10 mouse cellular contexts compared by ENCODE assay signal in genomic region chr2:124554751-124555415, GRCm38 (mm10).
A peak's percentile ranks its signal among the peaks of the same experiment; 100 is the strongest.
DNase-seq lines count a peak whose midpoint lies in the region; ATAC-seq lines count a peak whose summit lies in the region.
"Had no signal": no experiment of that assay in that cellular context is flagged by ENCODE, and none has a peak within 500 bp of the region (broad histone marks: within the 10 kb centered on the region; RNA-seq: fewer than 3 reads in every experiment).

No protein-coding gene starts in this region.

- 0 out of 2 replicates have a peak overlapping the region, but pooled peaks have one; percentile 0 for H3K27ac ChIP-seq in hindbrain, embryonic 16.5 days (ENCODE audit: low read depth, low read length)
- no peak overlapping the region for H3K27ac ChIP-seq in hindbrain, embryonic 12.5 days
- peak overlapping the region; percentile 61 for H3K27ac ChIP-seq in lung, embryonic 15.5 days
- H3K27ac ChIP-seq: limb, embryonic 12.5 days had no signal

- no peaks in the 10 kb centered on the region for H3K9me3 ChIP-seq in hindbrain, embryonic 16.5 days (ENCODE audit: control insufficient read depth, low read length)
- no peaks in the 10 kb centered on the region for H3K9me3 ChIP-seq in hindbrain, embryonic 12.5 days (replicated peaks)
- H3K9me3 ChIP-seq in lung, embryonic 15.5 days, result no peaks in the 10 kb centered on the region
- H3K9me3 ChIP-seq: limb, embryonic 12.5 days had no signal

- WGBS in hindbrain, embryonic 16.5 days, result 92% methylated on average over 1 of the region's 1 CpGs
- 67% methylated on average over 1 of the region's 1 CpGs for WGBS in hindbrain, embryonic 12.5 days
- WGBS in lung, embryonic 15.5 days, result 27% methylated on average over 1 of the region's 1 CpGs

- H3K27me3 ChIP-seq in hindbrain, embryonic 16.5 days (replicated peaks; ENCODE audit: control insufficient read depth, insufficient read depth, low read length), result no peaks in the 10 kb centered on the region
- no peaks in the 10 kb centered on the region for H3K27me3 ChIP-seq in hindbrain, embryonic 12.5 days
- H3K27me3 ChIP-seq in lung, embryonic 15.5 days, result no peaks in the 10 kb centered on the region; the same call in 1 of the 2 replicates
- H3K27me3 ChIP-seq: limb, embryonic 12.5 days had no signal

- ATAC-seq in hindbrain, embryonic 16.5 days, result 0 out of 2 replicates have a peak, but pooled peaks have one; percentile 23
- no peak for ATAC-seq in hindbrain, embryonic 12.5 days (ENCODE audit: low FRiP score)
- ATAC-seq in lung, embryonic 15.5 days (ENCODE audit: borderline replicate concordance, extremely low read depth, low FRiP score, low TSS enrichment), result no peak
- no peak for ATAC-seq in cerebellum, adult (ENCODE audit: insufficient number of reproducible peaks, low FRiP score, low TSS enrichment)

- peak; percentile 38 to 67 for DNase-seq in heart, adult 18-20 months
- DNase-seq in heart, postnatal 4 days, result peak; percentile 12
- DNase-seq in cerebellum, postnatal 14 days, result no peak
- DNase-seq in frontal cortex, postnatal 25 days (ENCODE audit: low spot score in 2 of 2), result no peak
- DNase-seq: adrenal gland, postnatal 25 days had no signal

- no peak overlapping the region for H3K4me3 ChIP-seq in hindbrain, embryonic 16.5 days (ENCODE audit: low read length)
- no peak overlapping the region for H3K4me3 ChIP-seq in hindbrain, embryonic 12.5 days
- H3K4me3 ChIP-seq in lung, embryonic 15.5 days, result no peak overlapping the region
- H3K4me3 ChIP-seq: limb, embryonic 12.5 days had no signal

- H3K36me3 ChIP-seq in hindbrain, embryonic 16.5 days (ENCODE audit: control insufficient read depth, insufficient read depth, low read length), result no peaks in the 10 kb centered on the region
- H3K36me3 ChIP-seq in hindbrain, embryonic 12.5 days, result no peaks in the 10 kb centered on the region
- H3K36me3 ChIP-seq in lung, embryonic 15.5 days, result no peaks in the 10 kb centered on the region
- H3K36me3 ChIP-seq: limb, embryonic 12.5 days had no signal

- H3K4me2 ChIP-seq in hindbrain, embryonic 16.5 days (ENCODE audit: low read length), result no peak overlapping the region
- H3K4me2 ChIP-seq in hindbrain, embryonic 12.5 days (replicated peaks), result no peak overlapping the region
- no peak overlapping the region for H3K4me2 ChIP-seq in lung, embryonic 15.5 days
- H3K4me2 ChIP-seq: limb, embryonic 12.5 days had no signal

- H3K4me1 ChIP-seq in hindbrain, embryonic 16.5 days (ENCODE audit: control insufficient read depth, insufficient read depth, low read depth, low read length), result no peaks in the 10 kb centered on the region
- H3K4me1 ChIP-seq in hindbrain, embryonic 12.5 days, result no peaks in the 10 kb centered on the region
- peaks cover 9% of the 10 kb centered on the region; the same call in 1 of the 2 replicates for H3K4me1 ChIP-seq in lung, embryonic 15.5 days
- H3K4me1 ChIP-seq: limb, embryonic 12.5 days had no signal

- H3K9ac ChIP-seq in hindbrain, embryonic 16.5 days (ENCODE audit: low read depth, low read length), result no peak overlapping the region
- H3K9ac ChIP-seq in hindbrain, embryonic 12.5 days, result no peak overlapping the region
- H3K9ac ChIP-seq in lung, embryonic 15.5 days, result no peak overlapping the region
- H3K9ac ChIP-seq: limb, embryonic 12.5 days had no signal

Comparison
In these comparisons a context has a peak if more than half of its experiments do, and no peak if none do; other contexts are left out.
1. DNase-seq: peak in heart, adult 18-20 months (2 of 2) and heart, postnatal 4 days (single experiment); none in cerebellum, postnatal 14 days (0 of 2) and frontal cortex, postnatal 25 days (0 of 2).